Mouse (Mus musculus) ES-E14 (cell line): Measurements from ENCODE around the gene Epb41l2.

Source experiments
- CHD2 ChIP-seq: IDR thresholded peaks from 2 replicates; pipeline ENCODE4 v1.6.1; 2014; ENCODE audit warnings: mild to moderate bottlenecking, low read depth, low read length, inconsistent platforms
- HCFC1 ChIP-seq: IDR thresholded peaks from 2 replicates; pipeline ENCODE4 v1.6.1; 2012; ENCODE audit warnings: low read length, inconsistent platforms, borderline replicate concordance; ENCODE audit not compliant: insufficient read depth
- MAFK ChIP-seq: IDR thresholded peaks from 2 replicates; pipeline ENCODE4 v1.6.1; 2014; ENCODE audit warnings: mild to moderate bottlenecking, low read depth, low read length, inconsistent platforms; ENCODE audit not compliant: insufficient read depth
- ZC3H11A ChIP-seq: IDR thresholded peaks from 2 replicates; pipeline ENCODE4 v1.6.1; 2012; ENCODE audit warnings: low read depth, mild to moderate bottlenecking, inconsistent platforms, low read length, borderline replicate concordance
- ZNF384 ChIP-seq: IDR thresholded peaks from 2 replicates; pipeline ENCODE4 v1.6.1; 2012; ENCODE audit warnings: low read depth, low read length, inconsistent platforms

- TF ChIP-seq ZNF384: no peak
- TF ChIP-seq ZC3H11A: no peak
- no peak for TF ChIP-seq CHD2
- no peak for TF ChIP-seq MAFK
- TF ChIP-seq HCFC1: no peak
Observed at GRCm38 (mm10) chr10:25402886-25403285, 43.3 kb downstream of the Epb41l2 start.
